Mouse (Mus musculus): ENCODE results near the gene Acp5. TPM values are rescaled to one million over a fixed set of nuclear protein-coding genes. Genes with fewer than 3 reads are reported as not detected.
A peak's percentile ranks its signal among the peaks of the same experiment; 100 is the strongest.

Gene Acp5
- polyA plus RNA-seq, 1 experiment, result 8.2 TPM

DNA sequence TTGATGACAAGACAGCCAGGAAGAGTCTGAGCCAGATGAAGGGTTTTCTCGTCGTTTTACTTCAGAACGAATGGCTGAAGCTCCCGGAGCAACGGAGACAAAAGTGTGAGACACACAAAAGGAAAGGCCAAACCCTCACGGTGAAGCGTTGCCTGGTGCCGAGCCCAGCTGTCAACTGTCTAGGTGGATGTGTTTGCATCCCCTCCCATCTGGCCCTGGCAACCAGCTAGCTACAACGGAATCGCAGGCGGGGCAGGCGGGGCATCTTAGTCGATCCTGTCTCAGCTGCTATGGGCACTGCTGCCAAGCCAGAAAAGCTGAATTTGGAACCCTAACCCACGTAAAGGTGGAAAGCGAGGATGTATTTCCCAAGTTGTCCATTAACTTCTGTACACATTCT is 19.4 kb downstream of the Acp5 start:
- Histone ChIP-seq H3K4me3 (ENCODE audit: control insufficient read depth, low read depth, low read length) (peak overlapping the region; percentile 92), H3K36me3 (ENCODE audit: control insufficient read depth, insufficient read depth, low read length) (peaks cover 4% of the 10 kb centered on the region), H3K27me3 (ENCODE audit: control insufficient read depth, insufficient read depth, low read length) (no peaks in the 10 kb centered on the region), H3K27ac (ENCODE audit: control insufficient read depth, insufficient read depth, low read depth, low read length) (peak overlapping the region; percentile 95), H3K4me1 (ENCODE audit: control insufficient read depth, insufficient read depth, low read length) (peaks cover 6% of the 10 kb centered on the region)
- no peak for TF ChIP-seq POLR2A (IDR thresholded peaks at IDR 0.05; ENCODE audit: control insufficient read depth, low read depth, low read length)
- no peak for TF ChIP-seq CTCF (IDR thresholded peaks at IDR 0.05; ENCODE audit: control insufficient read depth, insufficient read depth, insufficient replicate concordance, low read depth, low read length)

DNA sequence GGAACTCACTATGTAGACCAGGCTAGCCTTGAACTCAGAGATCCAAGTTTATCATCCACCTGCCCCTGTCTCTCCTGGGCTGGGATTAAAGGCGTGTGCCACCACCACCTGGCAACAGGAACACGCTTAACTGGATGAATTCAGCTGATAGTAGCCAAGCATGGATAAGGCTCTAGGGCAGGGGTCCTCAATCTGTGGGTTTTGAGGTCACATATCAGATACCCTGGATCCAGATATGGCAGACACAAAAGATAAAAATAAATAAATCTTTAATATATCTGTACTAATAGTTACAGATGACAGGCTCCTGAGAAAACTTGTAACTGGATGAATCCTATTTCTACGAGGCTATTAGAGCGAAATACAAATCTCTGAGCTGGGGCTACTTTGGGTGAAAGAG is 19.9 kb downstream of the Acp5 start:
- peaks cover 4% of the 10 kb centered on the region for H3K36me3 ChIP-seq (ENCODE audit: control insufficient read depth, insufficient read depth, low read length)
- H3K4me3 ChIP-seq (ENCODE audit: control insufficient read depth, low read depth, low read length), result peak overlapping the region; percentile 92
- H3K27ac ChIP-seq (ENCODE audit: control insufficient read depth, insufficient read depth, low read depth, low read length), result no peak overlapping the region

DNA sequence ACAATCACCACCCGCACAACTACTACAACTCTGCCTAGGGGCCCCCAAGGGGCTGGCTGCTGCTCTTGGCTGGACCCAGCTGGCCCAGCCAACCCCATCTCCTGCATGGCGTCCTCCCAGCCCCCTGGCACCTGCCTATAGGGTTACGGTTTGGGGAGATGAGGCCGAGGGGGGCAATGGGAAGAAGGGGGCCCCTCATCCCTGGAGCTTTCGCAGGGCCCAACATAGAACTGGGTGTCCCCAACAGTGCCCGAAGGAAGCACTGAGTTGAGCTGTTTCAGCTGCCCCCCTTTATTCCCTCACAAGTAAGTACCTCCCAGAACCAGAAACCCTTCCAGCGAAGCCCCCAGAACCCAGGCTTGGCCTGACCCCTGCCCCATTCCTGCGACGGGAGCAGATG is 27.3 kb downstream of the Acp5 start:
- TF ChIP-seq CTCF (IDR thresholded peaks at IDR 0.05; ENCODE audit: control insufficient read depth, insufficient read depth, insufficient replicate concordance, low read depth, low read length), result no peak
- TF ChIP-seq POLR2A (IDR thresholded peaks at IDR 0.05; ENCODE audit: control insufficient read depth, low read depth, low read length), result no peak
- peaks cover 2% of the 10 kb centered on the region for H3K36me3 ChIP-seq (ENCODE audit: control insufficient read depth, insufficient read depth, low read length)
- H3K27ac ChIP-seq (ENCODE audit: control insufficient read depth, insufficient read depth, low read depth, low read length), result no peak overlapping the region
- no peaks in the 10 kb centered on the region for H3K4me1 ChIP-seq (ENCODE audit: control insufficient read depth, insufficient read depth, low read length)
- no peak overlapping the region for H3K4me3 ChIP-seq (ENCODE audit: control insufficient read depth, low read depth, low read length)
- H3K27me3 ChIP-seq (ENCODE audit: control insufficient read depth, insufficient read depth, low read length), result no peaks in the 10 kb centered on the region

More for the DNA sequence above, 19.9 kb downstream of the Acp5 start:
- TF ChIP-seq CTCF (IDR thresholded peaks at IDR 0.05; ENCODE audit: control insufficient read depth, insufficient read depth, insufficient replicate concordance, low read depth, low read length) (no peak), POLR2A (IDR thresholded peaks at IDR 0.05; ENCODE audit: control insufficient read depth, low read depth, low read length) (no peak)
- Histone ChIP-seq H3K4me1 (ENCODE audit: control insufficient read depth, insufficient read depth, low read length) (peaks cover 6% of the 10 kb centered on the region), H3K27me3 (ENCODE audit: control insufficient read depth, insufficient read depth, low read length) (no peaks in the 10 kb centered on the region)

DNA sequence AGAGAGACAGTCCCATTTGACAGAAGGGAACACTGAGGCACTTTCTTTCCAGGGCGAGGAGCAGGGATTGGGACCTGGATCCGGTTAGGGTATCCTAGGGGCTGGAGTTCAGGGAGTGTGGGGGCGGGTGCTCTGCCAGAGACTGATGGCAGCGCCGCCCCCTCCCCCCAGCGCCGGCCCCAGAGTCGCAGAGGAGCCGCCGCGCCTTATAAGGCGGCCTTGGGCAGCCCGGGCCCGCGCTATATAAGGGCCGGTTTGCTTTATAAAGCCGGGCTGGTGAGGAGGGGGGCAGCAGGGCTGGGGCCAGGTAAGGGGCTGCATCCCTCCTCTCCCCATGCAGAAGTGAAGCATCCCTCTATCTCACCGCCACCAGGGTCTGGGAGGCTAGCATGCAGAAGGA is 35.6 kb downstream of the Acp5 start:
- peak overlapping the region; percentile 21; the same call in 1 of the 2 replicates for H3K27ac ChIP-seq (ENCODE audit: control insufficient read depth, insufficient read depth, low read depth, low read length)
- no peaks in the 10 kb centered on the region for H3K27me3 ChIP-seq (ENCODE audit: control insufficient read depth, insufficient read depth, low read length)
- peak overlapping the region; percentile 66 for H3K4me3 ChIP-seq (ENCODE audit: control insufficient read depth, low read depth, low read length)
- peaks cover 7% of the 10 kb centered on the region; the same call in 1 of the 2 replicates for H3K4me1 ChIP-seq (ENCODE audit: control insufficient read depth, insufficient read depth, low read length)
- TF ChIP-seq CTCF (IDR thresholded peaks at IDR 0.05; ENCODE audit: control insufficient read depth, insufficient read depth, insufficient replicate concordance, low read depth, low read length) (no peak), POLR2A (IDR thresholded peaks at IDR 0.05; ENCODE audit: control insufficient read depth, low read depth, low read length) (no peak)
- H3K36me3 ChIP-seq (ENCODE audit: control insufficient read depth, insufficient read depth, low read length), result no peaks in the 10 kb centered on the region

DNA sequence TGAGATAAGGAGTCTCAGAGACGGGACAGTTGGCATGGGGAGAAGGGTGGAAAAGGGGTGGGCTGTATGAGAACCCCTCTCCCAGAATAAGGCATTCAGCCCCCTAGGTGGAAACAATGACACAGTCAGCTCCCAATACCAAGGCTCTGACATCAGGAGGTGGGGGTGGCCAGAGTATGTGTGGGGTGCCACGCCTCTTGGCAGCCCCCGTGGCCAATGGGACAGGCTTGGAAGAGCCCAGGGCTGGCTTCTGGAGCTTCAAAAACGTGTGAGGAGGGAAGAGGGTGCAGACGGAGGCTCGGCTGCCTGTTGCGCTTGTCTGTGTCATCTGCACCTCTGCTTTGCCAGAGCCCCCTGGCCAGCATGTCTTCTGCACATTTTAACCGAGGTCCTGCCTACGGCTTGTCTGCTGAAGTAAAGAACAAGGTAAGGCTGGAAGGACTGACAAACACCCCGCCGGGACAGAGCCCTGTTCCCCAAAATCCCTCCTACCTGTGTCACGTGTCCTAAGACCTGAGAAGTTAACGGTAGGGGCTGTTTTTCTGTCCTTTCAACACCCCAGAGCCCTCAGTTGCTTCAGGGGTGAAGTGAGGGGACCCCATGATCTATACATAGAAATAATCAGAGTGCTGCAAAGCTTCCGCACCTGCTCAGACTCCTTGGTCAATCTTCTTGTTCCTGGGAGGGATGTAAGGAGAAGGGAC is 36.4 kb downstream of the Acp5 start, which contains the start of gene Cnn1:
Gene Cnn1, plus strand, starts transcription at position 224 of the 704 bp plus-strand sequence.
- Histone ChIP-seq H3K27me3 (ENCODE audit: control insufficient read depth, insufficient read depth, low read length) (no peaks in the 10 kb centered on the region), H3K27ac (ENCODE audit: control insufficient read depth, insufficient read depth, low read depth, low read length) (peak within 1 kb of the TSS; percentile 21; the same call in 1 of the 2 replicates), H3K36me3 (ENCODE audit: control insufficient read depth, insufficient read depth, low read length) (no peaks in the 10 kb centered on the region), H3K4me1 (ENCODE audit: control insufficient read depth, insufficient read depth, low read length) (peaks cover 7% of the 10 kb centered on the region; the same call in 1 of the 2 replicates), H3K4me3 (ENCODE audit: control insufficient read depth, low read depth, low read length) (peak within 1 kb of the TSS; percentile 66)
- TF ChIP-seq CTCF (IDR thresholded peaks at IDR 0.05; ENCODE audit: control insufficient read depth, insufficient read depth, insufficient replicate concordance, low read depth, low read length) (no peak), POLR2A (IDR thresholded peaks at IDR 0.05; ENCODE audit: control insufficient read depth, low read depth, low read length) (no peak)

DNA sequence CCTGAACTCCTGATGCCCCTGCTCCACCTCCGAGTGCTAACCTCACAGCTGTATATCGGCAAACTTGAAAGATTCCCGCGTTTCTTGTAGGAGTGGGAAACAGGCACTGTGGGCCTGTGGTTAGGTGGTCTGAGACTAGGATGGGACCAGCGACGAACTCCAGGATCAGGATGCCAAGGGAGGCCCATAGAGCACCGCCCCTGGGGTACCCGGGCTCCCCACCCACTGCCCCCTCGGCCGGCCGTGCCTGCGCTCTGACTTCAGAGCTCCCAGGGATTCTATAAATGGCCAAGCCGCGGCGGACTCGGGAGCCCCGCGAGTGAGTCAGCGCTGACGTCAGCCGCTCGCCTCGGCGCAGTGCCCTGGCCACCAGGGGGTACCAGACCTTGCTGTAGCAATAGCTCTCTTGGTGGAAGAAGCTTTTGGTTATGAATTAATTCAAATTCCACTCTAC is 39.6 kb downstream of the Acp5 start:
- H3K4me3 ChIP-seq (ENCODE audit: control insufficient read depth, low read depth, low read length), result peak overlapping the region; percentile 20; the same call in 1 of the 2 replicates
- H3K4me1 ChIP-seq (ENCODE audit: control insufficient read depth, insufficient read depth, low read length), result peaks cover 7% of the 10 kb centered on the region; the same call in 1 of the 2 replicates
- TF ChIP-seq POLR2A (IDR thresholded peaks at IDR 0.05; ENCODE audit: control insufficient read depth, low read depth, low read length), result no peak
- TF ChIP-seq CTCF (IDR thresholded peaks at IDR 0.05; ENCODE audit: control insufficient read depth, insufficient read depth, insufficient replicate concordance, low read depth, low read length), result peak; percentile 40; the same call in 1 of the 2 replicates
- no peaks in the 10 kb centered on the region for H3K27me3 ChIP-seq (ENCODE audit: control insufficient read depth, insufficient read depth, low read length)
- no peak overlapping the region for H3K27ac ChIP-seq (ENCODE audit: control insufficient read depth, insufficient read depth, low read depth, low read length)
- no peaks in the 10 kb centered on the region for H3K36me3 ChIP-seq (ENCODE audit: control insufficient read depth, insufficient read depth, low read length)

DNA sequence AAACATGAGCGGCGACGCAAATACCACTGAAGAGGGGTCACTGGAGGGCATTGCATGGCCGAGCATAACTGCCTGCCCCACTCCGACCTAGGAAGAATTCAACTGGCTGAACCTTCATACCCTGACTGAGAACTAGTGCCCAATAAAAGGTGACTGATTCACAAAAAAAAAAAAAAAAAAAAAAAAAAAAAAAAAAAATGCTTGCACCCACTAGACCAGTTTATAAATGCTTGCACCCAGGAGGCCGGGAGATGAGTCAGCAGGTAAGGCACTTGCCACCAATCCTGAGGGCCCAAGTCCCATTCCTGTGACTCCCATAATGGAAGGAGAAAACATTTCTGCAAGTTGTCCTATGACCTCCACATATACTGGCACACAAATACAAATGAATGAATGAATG is 42.8 kb downstream of the Acp5 start:
- H3K4me1 ChIP-seq (ENCODE audit: control insufficient read depth, insufficient read depth, low read length), result peaks cover 4% of the 10 kb centered on the region; the same call in 1 of the 2 replicates
- no peaks in the 10 kb centered on the region for H3K36me3 ChIP-seq (ENCODE audit: control insufficient read depth, insufficient read depth, low read length)
- no peak overlapping the region for H3K27ac ChIP-seq (ENCODE audit: control insufficient read depth, insufficient read depth, low read depth, low read length)
- H3K27me3 ChIP-seq (ENCODE audit: control insufficient read depth, insufficient read depth, low read length), result no peaks in the 10 kb centered on the region
- no peak overlapping the region for H3K4me3 ChIP-seq (ENCODE audit: control insufficient read depth, low read depth, low read length)
- TF ChIP-seq POLR2A (IDR thresholded peaks at IDR 0.05; ENCODE audit: control insufficient read depth, low read depth, low read length), result no peak
- TF ChIP-seq CTCF (IDR thresholded peaks at IDR 0.05; ENCODE audit: control insufficient read depth, insufficient read depth, insufficient replicate concordance, low read depth, low read length), result no peak

All from testis, adult 2 months (tissue).